Mouse (Mus musculus): ENCODE measurements around the gene Trip12. TPM values are rescaled to one million over a fixed set of nuclear protein-coding genes. Genes with fewer than 3 reads are reported as not detected.

The Trip12 gene
- polyA plus RNA-seq, 1 experiment from 2014 or later = 70.3 TPM

GRCm38 (mm10) chr1:84837523-84838145 is 2.7 kb downstream of the Trip12 start:
- peaks cover 24% of the 10 kb centered on the region for H3K36me3 ChIP-seq
- H3K27ac ChIP-seq (replicated peaks) = peak overlapping the region; percentile 99
- no peaks in the 10 kb centered on the region for H3K27me3 ChIP-seq (ENCODE audit: low read depth, poor library complexity, severe bottlenecking)
- H3K4me3 ChIP-seq = peak overlapping the region; percentile 98
- H3K9me3 ChIP-seq (replicated peaks) = no peaks in the 10 kb centered on the region
- DNase-seq (ENCODE audit: low spot score) = no peak
- peaks cover 23% of the 10 kb centered on the region for H3K4me1 ChIP-seq
- 12% methylated on average over 20 of the region's 20 CpGs for WGBS

GRCm38 (mm10) chr1:84825091-84825490 is 15.2 kb downstream of the Trip12 start:
- Histone ChIP-seq H3K4me3 (no peak overlapping the region), H3K4me1 (no peaks in the 10 kb centered on the region), H3K36me3 (peaks cover 41% of the 10 kb centered on the region), H3K27ac (replicated peaks) (no peak overlapping the region), H3K9me3 (replicated peaks) (no peaks in the 10 kb centered on the region), H3K27me3 (ENCODE audit: low read depth, poor library complexity, severe bottlenecking) (no peaks in the 10 kb centered on the region)
- 95% methylated on average over 2 of the region's 2 CpGs for WGBS
- no peak for DNase-seq (ENCODE audit: low spot score)

DNA sequence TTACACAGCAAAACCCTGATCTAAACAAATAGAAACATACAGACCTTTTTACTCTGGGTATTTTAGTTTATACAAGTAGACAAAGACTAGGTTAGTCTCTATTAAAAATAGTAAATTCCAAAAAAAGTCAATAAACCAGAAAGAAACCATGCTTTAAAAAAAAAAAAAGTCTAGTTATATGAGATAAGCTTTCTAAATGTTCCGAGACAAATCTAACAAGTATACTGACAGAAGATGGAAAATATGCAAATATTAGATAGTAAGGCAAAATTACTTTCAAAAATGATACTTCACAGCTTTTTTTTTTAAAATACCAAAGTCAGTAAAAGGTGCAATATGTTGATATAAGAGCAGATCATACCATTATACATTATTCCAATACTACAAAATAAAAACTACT is 22.7 kb downstream of the Trip12 start:
- Histone ChIP-seq H3K27me3 (ENCODE audit: low read depth, poor library complexity, severe bottlenecking) (no peaks in the 10 kb centered on the region), H3K4me3 (no peak overlapping the region), H3K4me1 (no peaks in the 10 kb centered on the region), H3K36me3 (peaks cover 54% of the 10 kb centered on the region), H3K27ac (replicated peaks) (no peak overlapping the region), H3K9me3 (replicated peaks) (no peaks in the 10 kb centered on the region)
- WGBS = 93% methylated on average over 1 of the region's 1 CpGs
- DNase-seq (ENCODE audit: low spot score) = no peak

- Histone ChIP-seq H3K4me1 (no peaks in the 10 kb centered on the region), H3K4me3 (no peak overlapping the region), H3K9me3 (replicated peaks) (no peaks in the 10 kb centered on the region), H3K27ac (replicated peaks) (no peak overlapping the region), H3K27me3 (ENCODE audit: low read depth, poor library complexity, severe bottlenecking) (no peaks in the 10 kb centered on the region), H3K36me3 (peaks cover 10% of the 10 kb centered on the region; the same call in 1 of the 2 replicates)
- no peak for DNase-seq (ENCODE audit: low spot score)
- 90% methylated on average over 1 of the region's 1 CpGs for WGBS
These were observed 36.5 kb downstream of the Trip12 start for GRCm38 (mm10) chr1:84803788-84804187.

GRCm38 (mm10) chr1:84799166-84799565 is 41.1 kb downstream of the Trip12 start:
- no peak overlapping the region for H3K4me3 ChIP-seq
- H3K27me3 ChIP-seq (ENCODE audit: low read depth, poor library complexity, severe bottlenecking) = no peaks in the 10 kb centered on the region
- H3K27ac ChIP-seq (replicated peaks) = no peak overlapping the region
- no peaks in the 10 kb centered on the region for H3K4me1 ChIP-seq
- peaks cover 21% of the 10 kb centered on the region for H3K36me3 ChIP-seq
- DNase-seq (ENCODE audit: low spot score) = no peak
- H3K9me3 ChIP-seq (replicated peaks) = no peaks in the 10 kb centered on the region

DNA sequence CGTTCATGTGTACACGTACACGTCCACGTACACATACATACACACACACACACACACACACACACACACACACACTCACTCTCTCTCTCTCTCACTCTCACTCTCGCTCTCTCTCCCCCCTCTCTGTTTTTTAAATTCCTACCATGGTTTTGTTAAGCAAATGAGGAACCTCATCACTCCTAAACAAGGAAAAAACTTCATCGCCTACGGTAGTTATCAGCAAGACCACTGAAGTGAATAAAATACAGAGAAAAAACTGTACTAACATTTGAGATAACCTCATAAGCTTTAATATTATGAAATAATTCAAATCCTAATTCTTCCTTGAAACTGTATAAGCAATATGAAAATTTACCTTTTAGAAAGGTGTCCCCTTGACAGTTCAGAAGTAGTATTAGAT is 45.0 kb downstream of the Trip12 start:
- WGBS = 96% methylated on average over 7 of the region's 7 CpGs
- Histone ChIP-seq H3K27ac (replicated peaks) (no peak overlapping the region), H3K36me3 (peaks cover 55% of the 10 kb centered on the region), H3K4me3 (no peak overlapping the region), H3K9me3 (replicated peaks) (no peaks in the 10 kb centered on the region), H3K4me1 (no peaks in the 10 kb centered on the region), H3K27me3 (ENCODE audit: low read depth, poor library complexity, severe bottlenecking) (no peaks in the 10 kb centered on the region)
- no peak for DNase-seq (ENCODE audit: low spot score)

DNA sequence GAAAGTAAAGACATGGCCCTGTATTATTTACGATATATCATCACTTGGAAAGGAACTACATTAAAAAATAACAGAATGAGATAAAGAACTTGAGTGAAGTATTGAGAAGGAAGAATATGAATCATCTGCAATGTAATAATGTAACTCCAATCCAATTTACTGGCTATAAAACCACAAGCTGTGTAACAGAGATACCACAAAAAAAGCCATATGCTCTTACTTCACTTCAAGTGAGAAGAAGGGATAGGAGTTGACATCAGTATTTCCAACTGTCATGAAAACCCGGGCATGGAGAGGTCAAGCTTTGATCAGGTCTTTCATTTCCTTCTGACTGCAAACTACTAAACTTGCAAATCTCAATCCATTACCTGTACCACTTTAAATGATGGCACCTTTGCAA is 48.9 kb downstream of the Trip12 start:
- Histone ChIP-seq H3K4me3 (no peak overlapping the region), H3K9me3 (replicated peaks) (no peaks in the 10 kb centered on the region), H3K36me3 (peaks cover 88% of the 10 kb centered on the region), H3K4me1 (no peaks in the 10 kb centered on the region), H3K27me3 (ENCODE audit: low read depth, poor library complexity, severe bottlenecking) (no peaks in the 10 kb centered on the region), H3K27ac (replicated peaks) (no peak overlapping the region)
- 91% methylated on average over 2 of the region's 2 CpGs for WGBS
- DNase-seq (ENCODE audit: low spot score) = no peak

DNA sequence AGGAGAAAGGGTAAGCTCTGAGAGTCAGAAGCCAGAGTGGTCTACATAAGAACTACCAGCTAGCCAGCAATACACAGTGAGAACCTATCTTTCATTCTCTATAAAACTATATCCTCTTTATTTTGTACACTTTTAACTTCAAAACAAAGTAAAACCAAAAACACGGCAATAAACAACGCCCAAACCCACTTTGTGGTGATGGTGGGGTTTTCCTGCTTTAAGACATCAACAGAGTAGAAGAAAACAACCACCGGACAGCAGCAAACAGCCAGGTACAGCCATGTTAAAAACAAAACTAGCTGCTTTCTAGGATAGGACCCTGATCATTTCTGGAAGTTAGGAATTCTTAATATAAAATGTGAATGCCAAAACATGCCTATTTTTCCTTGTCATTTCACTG is 59.7 kb downstream of the Trip12 start:
- Histone ChIP-seq H3K4me1 (no peaks in the 10 kb centered on the region), H3K9me3 (replicated peaks) (no peaks in the 10 kb centered on the region), H3K27ac (replicated peaks) (no peak overlapping the region), H3K4me3 (no peak overlapping the region), H3K27me3 (ENCODE audit: low read depth, poor library complexity, severe bottlenecking) (no peaks in the 10 kb centered on the region), H3K36me3 (peaks cover 66% of the 10 kb centered on the region)
- 95% methylated on average over 3 of the region's 3 CpGs for WGBS
- DNase-seq (ENCODE audit: low spot score) = no peak

- 70% methylated on average over 1 of the region's 1 CpGs for WGBS
- H3K4me3 ChIP-seq = no peak overlapping the region
- no peaks in the 10 kb centered on the region for H3K4me1 ChIP-seq
- H3K36me3 ChIP-seq = peaks cover 61% of the 10 kb centered on the region
- no peak overlapping the region for H3K27ac ChIP-seq (replicated peaks)
- H3K9me3 ChIP-seq (replicated peaks) = no peaks in the 10 kb centered on the region
- DNase-seq (ENCODE audit: low spot score) = no peak
- no peaks in the 10 kb centered on the region for H3K27me3 ChIP-seq (ENCODE audit: low read depth, poor library complexity, severe bottlenecking)
These were observed 62.9 kb downstream of the Trip12 start for GRCm38 (mm10) chr1:84777455-84777854.

DNA sequence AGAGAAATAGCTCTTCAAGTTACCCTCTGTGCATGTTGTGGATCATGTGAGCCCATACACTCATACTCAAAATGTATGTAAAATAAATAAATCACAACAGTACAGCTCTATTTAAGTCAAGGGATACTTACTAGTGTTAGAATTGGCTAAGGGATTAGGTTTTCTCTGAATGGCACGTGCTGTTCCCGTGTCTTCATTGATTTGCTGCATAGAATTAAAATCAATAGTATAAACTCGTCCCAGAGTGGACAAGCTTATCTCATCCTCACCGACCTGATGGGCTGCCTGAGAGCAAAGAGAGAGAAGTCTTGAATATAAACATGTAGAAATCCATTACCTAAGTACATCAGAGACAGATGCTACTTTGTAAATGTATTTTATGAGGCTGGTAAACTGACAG is 81.5 kb downstream of the Trip12 start:
- DNase-seq (ENCODE audit: low spot score) = no peak
- Histone ChIP-seq H3K27ac (replicated peaks) (no peak overlapping the region), H3K9me3 (replicated peaks) (no peaks in the 10 kb centered on the region), H3K27me3 (ENCODE audit: low read depth, poor library complexity, severe bottlenecking) (no peaks in the 10 kb centered on the region), H3K4me3 (no peak overlapping the region), H3K4me1 (no peaks in the 10 kb centered on the region), H3K36me3 (peaks cover 92% of the 10 kb centered on the region)
- WGBS = 85% methylated on average over 4 of the region's 4 CpGs

- Histone ChIP-seq H3K27me3 (ENCODE audit: low read depth, poor library complexity, severe bottlenecking) (no peaks in the 10 kb centered on the region), H3K4me1 (no peaks in the 10 kb centered on the region), H3K4me3 (no peak overlapping the region), H3K27ac (replicated peaks) (no peak overlapping the region), H3K36me3 (peaks cover 97% of the 10 kb centered on the region), H3K9me3 (replicated peaks) (no peaks in the 10 kb centered on the region)
- DNase-seq (ENCODE audit: low spot score) = no peak
- WGBS = 91% methylated on average over 3 of the region's 3 CpGs
These were observed 98.2 kb downstream of the Trip12 start for GRCm38 (mm10) chr1:84742156-84742555.

DNA sequence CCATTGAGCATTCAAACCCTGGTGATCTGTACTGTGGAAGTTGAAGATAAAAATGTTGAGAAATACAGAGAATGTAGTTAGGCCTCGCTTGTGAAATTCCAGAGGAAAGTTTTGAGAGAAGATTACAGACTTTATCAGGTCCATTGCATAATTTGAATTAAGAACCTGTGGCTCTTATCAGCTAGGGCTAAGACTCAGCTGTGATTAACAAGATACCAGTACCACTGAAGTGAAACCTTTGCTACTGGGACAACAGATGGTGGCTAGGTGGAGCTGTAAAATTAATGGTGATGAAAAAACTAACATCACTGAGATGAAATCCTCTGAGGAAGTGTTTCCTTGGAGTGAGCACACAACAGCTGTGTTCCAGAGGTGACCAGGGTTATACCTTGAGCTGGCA is 100.2 kb downstream of the Trip12 start:
- Histone ChIP-seq H3K9me3 (replicated peaks) (no peaks in the 10 kb centered on the region), H3K4me3 (no peak overlapping the region), H3K4me1 (no peaks in the 10 kb centered on the region), H3K27me3 (ENCODE audit: low read depth, poor library complexity, severe bottlenecking) (no peaks in the 10 kb centered on the region), H3K36me3 (peaks cover 94% of the 10 kb centered on the region), H3K27ac (replicated peaks) (no peak overlapping the region)
- no peak for DNase-seq (ENCODE audit: low spot score)
- 84% methylated on average over 1 of the region's 1 CpGs for WGBS

GRCm38 (mm10) chr1:84737097-84737496 is 103.2 kb downstream of the Trip12 start:
- WGBS = 74% methylated on average over 1 of the region's 1 CpGs
- Histone ChIP-seq H3K27me3 (ENCODE audit: low read depth, poor library complexity, severe bottlenecking) (no peaks in the 10 kb centered on the region), H3K36me3 (peaks cover 86% of the 10 kb centered on the region), H3K4me1 (no peaks in the 10 kb centered on the region), H3K9me3 (replicated peaks) (no peaks in the 10 kb centered on the region), H3K4me3 (no peak overlapping the region), H3K27ac (replicated peaks) (no peak overlapping the region)
- DNase-seq (ENCODE audit: low spot score) = no peak

DNA sequence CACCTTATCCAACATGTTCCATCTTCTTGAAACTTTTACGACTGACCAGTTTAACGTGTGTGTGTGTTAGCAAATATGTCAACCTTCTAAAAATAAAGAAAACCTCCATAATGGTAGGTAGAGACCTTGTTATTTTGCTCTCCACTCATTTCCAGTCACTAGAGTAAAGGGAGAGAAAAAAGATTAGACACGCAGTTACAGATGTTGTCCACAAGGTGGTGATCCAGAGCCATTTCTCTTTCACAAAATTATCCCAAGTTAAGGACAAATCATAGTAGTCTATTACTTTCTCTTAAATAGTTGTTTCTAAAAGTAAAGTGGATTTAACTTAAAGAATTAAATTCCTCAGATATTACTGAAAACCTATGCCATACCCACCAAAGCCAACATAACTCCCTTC is 106.5 kb downstream of the Trip12 start:
- WGBS = 68% methylated on average over 3 of the region's 3 CpGs
- peaks cover 84% of the 10 kb centered on the region for H3K36me3 ChIP-seq
- H3K27me3 ChIP-seq (ENCODE audit: low read depth, poor library complexity, severe bottlenecking) = no peaks in the 10 kb centered on the region
- H3K4me1 ChIP-seq = no peaks in the 10 kb centered on the region
- no peak overlapping the region for H3K27ac ChIP-seq (replicated peaks)
- H3K4me3 ChIP-seq = no peak overlapping the region
- DNase-seq (ENCODE audit: low spot score) = no peak
- no peaks in the 10 kb centered on the region for H3K9me3 ChIP-seq (replicated peaks)
